Mouse (Mus musculus): ENCODE data around the gene Gm20431.
A peak's percentile ranks its signal among the peaks of the same experiment; 100 is the strongest.

Gm20431 gene

GRCm38 (mm10) chr2:167597492-167598186 lies 63.7 kb downstream of the Gm20431 start:
- DNase-seq: peak in 1 of 2 experiments; percentile 44

GRCm38 (mm10) chr2:167596726-167597491 lies 64.4 kb downstream of the Gm20431 start:
- DNase-seq: no peak

- no peak for DNase-seq
Observed at GRCm38 (mm10) chr2:167596262-167596661, 65.0 kb downstream of the Gm20431 start.

- DNase-seq: peak in 1 of 2 experiments; percentile 47
Observed at GRCm38 (mm10) chr2:167595761-167596171, 65.5 kb downstream of the Gm20431 start.

- peak; percentile 88 to 92 for DNase-seq
Observed at GRCm38 (mm10) chr2:167594444-167594934, 66.8 kb downstream of the Gm20431 start.

- no peak for DNase-seq
Observed at GRCm38 (mm10) chr2:167593551-167594250, 67.6 kb downstream of the Gm20431 start.

GRCm38 (mm10) chr2:167588774-167589577 lies 72.3 kb downstream of the Gm20431 start:
- peak; percentile 74 to 79 for DNase-seq

- no peak for DNase-seq
Observed at GRCm38 (mm10) chr2:167586976-167587375, 74.3 kb downstream of the Gm20431 start.

- DNase-seq: peak; percentile 76 to 79
Observed at GRCm38 (mm10) chr2:167586041-167586440, 75.3 kb downstream of the Gm20431 start.

- no peak for DNase-seq
Observed at GRCm38 (mm10) chr2:167585273-167585672, 76.0 kb downstream of the Gm20431 start.

GRCm38 (mm10) chr2:167583161-167583952 lies 77.9 kb downstream of the Gm20431 start:
- DNase-seq: no peak

GRCm38 (mm10) chr2:167578521-167578920 lies 82.8 kb downstream of the Gm20431 start:
- DNase-seq: no peak

GRCm38 (mm10) chr2:167577186-167577785 lies 84.0 kb downstream of the Gm20431 start:
- peak; percentile 51 to 53 for DNase-seq

GRCm38 (mm10) chr2:167576121-167576620 lies 85.1 kb downstream of the Gm20431 start:
- DNase-seq: no peak

GRCm38 (mm10) chr2:167575581-167575980 lies 85.7 kb downstream of the Gm20431 start:
- DNase-seq: no peak

GRCm38 (mm10) chr2:167574814-167575213 lies 86.5 kb downstream of the Gm20431 start:
- peak in 1 of 2 experiments; percentile 41 for DNase-seq

GRCm38 (mm10) chr2:167571442-167572220 lies 89.7 kb downstream of the Gm20431 start:
- DNase-seq: no peak

- no peak for DNase-seq
Observed at GRCm38 (mm10) chr2:167570815-167571214, 90.5 kb downstream of the Gm20431 start.

- DNase-seq: peak; percentile 67 to 76
Observed at GRCm38 (mm10) chr2:167569934-167570651, 91.2 kb downstream of the Gm20431 start.

Data from kidney, postnatal 36 days (tissue).